Mouse (Mus musculus) E14TG2a.4 (cell line): ENCODE measurements around the gene E130311K13Rik.

ENCODE experiments used
- H3K27me3 ChIP-seq: 2 replicates; pipeline ENCODE4 v1.6.1; 2014; ENCODE audit warnings: low read length, control low read depth; ENCODE audit not compliant: insufficient read depth
- H3K36me3 ChIP-seq: 2 replicates; pipeline ENCODE4 v1.6.1; 2014; ENCODE audit warnings: low read length, control low read depth; ENCODE audit not compliant: insufficient read depth
- H3K4me1 ChIP-seq: replicated peaks from 2 replicates; pipeline ENCODE4 v1.6.1; 2014; ENCODE audit warnings: low read depth, low read length, control low read depth
- H3K4me3 ChIP-seq: replicated peaks from 2 replicates; pipeline ENCODE4 v1.5.1; 2014; ENCODE audit warnings: mild to moderate bottlenecking, low read length
- H3K9me3 ChIP-seq: 2 replicates; pipeline ENCODE4 v1.6.1; 2014; ENCODE audit warnings: low read length, control low read depth
- CTCF ChIP-seq: conservative IDR thresholded peaks from 2 replicates; pipeline ENCODE4 v1.5.1; 2014; ENCODE audit warnings: low read length
- NANOG ChIP-seq: IDR thresholded peaks from 2 replicates; pipeline ENCODE4 v1.6.1; 2014; ENCODE audit warnings: borderline replicate concordance, low read length, mixed read lengths
- POU5F1 ChIP-seq: IDR thresholded peaks from 2 replicates; pipeline ENCODE4 v1.6.1; 2014; ENCODE audit warnings: low read length, borderline replicate concordance

The E130311K13Rik gene

GRCm38 (mm10) chr3:63898581-63899308 lies 30.5 kb downstream of the E130311K13Rik start:
- H3K4me3 ChIP-seq: peak overlapping the region; percentile 92
- peaks cover 19% of the 10 kb centered on the region for H3K4me1 ChIP-seq
- TF ChIP-seq NANOG (no peak), CTCF (no peak), POU5F1 (no peak)
- no peaks in the 10 kb centered on the region for H3K9me3 ChIP-seq
- peaks cover 4% of the 10 kb centered on the region; the same call in 1 of the 2 replicates for H3K27me3 ChIP-seq
- H3K36me3 ChIP-seq: no peaks in the 10 kb centered on the region

GRCm38 (mm10) chr3:63897177-63897576 lies 32.1 kb downstream of the E130311K13Rik start:
- Histone ChIP-seq H3K4me3 (no peak overlapping the region), H3K27me3 (peaks cover 4% of the 10 kb centered on the region; the same call in 1 of the 2 replicates), H3K36me3 (no peaks in the 10 kb centered on the region), H3K9me3 (no peaks in the 10 kb centered on the region), H3K4me1 (peaks cover 19% of the 10 kb centered on the region)
- TF ChIP-seq NANOG (no peak), CTCF (no peak), POU5F1 (no peak)

- peaks cover 19% of the 10 kb centered on the region for H3K4me1 ChIP-seq
- H3K9me3 ChIP-seq: no peaks in the 10 kb centered on the region
- 0 out of 2 replicates have a peak, but pooled peaks cover under 1% of the 10 kb centered on the region for H3K27me3 ChIP-seq
- no peak for TF ChIP-seq POU5F1
- TF ChIP-seq CTCF: no peak
- TF ChIP-seq NANOG: no peak
- H3K4me3 ChIP-seq: no peak overlapping the region
- no peaks in the 10 kb centered on the region for H3K36me3 ChIP-seq
Observed at GRCm38 (mm10) chr3:63896303-63896702, 33.0 kb downstream of the E130311K13Rik start.

- Histone ChIP-seq H3K4me3 (no peak overlapping the region), H3K9me3 (no peaks in the 10 kb centered on the region), H3K27me3 (no peaks in the 10 kb centered on the region), H3K36me3 (no peaks in the 10 kb centered on the region), H3K4me1 (peaks cover 19% of the 10 kb centered on the region)
- TF ChIP-seq CTCF (no peak), POU5F1 (no peak), NANOG (no peak)
Observed at GRCm38 (mm10) chr3:63895786-63896185, 33.5 kb downstream of the E130311K13Rik start.

GRCm38 (mm10) chr3:63893677-63894076 lies 35.6 kb downstream of the E130311K13Rik start:
- TF ChIP-seq POU5F1 (no peak), NANOG (no peak), CTCF (no peak)
- peaks cover 7% of the 10 kb centered on the region; the same call in 1 of the 2 replicates for H3K4me1 ChIP-seq

GRCm38 (mm10) chr3:63892154-63892553 lies 37.1 kb downstream of the E130311K13Rik start:
- no peaks in the 10 kb centered on the region for H3K27me3 ChIP-seq
- no peak overlapping the region for H3K4me3 ChIP-seq
- TF ChIP-seq NANOG: no peak
- no peak for TF ChIP-seq CTCF
- no peak for TF ChIP-seq POU5F1
- H3K36me3 ChIP-seq: no peaks in the 10 kb centered on the region
- no peaks in the 10 kb centered on the region for H3K4me1 ChIP-seq
- no peaks in the 10 kb centered on the region for H3K9me3 ChIP-seq

More at GRCm38 (mm10) chr3:63893677-63894076, 35.6 kb downstream of the E130311K13Rik start:
- H3K4me3 ChIP-seq: no peak overlapping the region
- no peaks in the 10 kb centered on the region for H3K9me3 ChIP-seq
- H3K36me3 ChIP-seq: no peaks in the 10 kb centered on the region
- H3K27me3 ChIP-seq: no peaks in the 10 kb centered on the region

GRCm38 (mm10) chr3:63881065-63881464 lies 48.2 kb downstream of the E130311K13Rik start:
- Histone ChIP-seq H3K4me1 (no peaks in the 10 kb centered on the region), H3K36me3 (no peaks in the 10 kb centered on the region), H3K27me3 (no peaks in the 10 kb centered on the region), H3K9me3 (peaks cover 12% of the 10 kb centered on the region), H3K4me3 (no peak overlapping the region)
- TF ChIP-seq POU5F1 (no peak), CTCF (no peak), NANOG (no peak)

GRCm38 (mm10) chr3:63878995-63879666 lies 50.1 kb downstream of the E130311K13Rik start:
- H3K4me1 ChIP-seq: no peaks in the 10 kb centered on the region
- no peak for TF ChIP-seq NANOG
- TF ChIP-seq POU5F1: no peak
- TF ChIP-seq CTCF: no peak
- no peaks in the 10 kb centered on the region for H3K36me3 ChIP-seq

GRCm38 (mm10) chr3:63872818-63873217 lies 56.5 kb downstream of the E130311K13Rik start:
- H3K9me3 ChIP-seq: no peaks in the 10 kb centered on the region
- no peaks in the 10 kb centered on the region for H3K36me3 ChIP-seq
- H3K27me3 ChIP-seq: no peaks in the 10 kb centered on the region
- H3K4me1 ChIP-seq: peaks cover 18% of the 10 kb centered on the region
- no peak for TF ChIP-seq CTCF
- no peak for TF ChIP-seq NANOG
- no peak for TF ChIP-seq POU5F1
- no peak overlapping the region for H3K4me3 ChIP-seq

More at GRCm38 (mm10) chr3:63878995-63879666, 50.1 kb downstream of the E130311K13Rik start:
- Histone ChIP-seq H3K27me3 (no peaks in the 10 kb centered on the region), H3K4me3 (no peak overlapping the region), H3K9me3 (no peaks in the 10 kb centered on the region)
